Mouse (Mus musculus) testis, adult 2 months (tissue): Measurements from ENCODE around the gene 4922502D21Rik. TPM values are rescaled to one million over a fixed set of nuclear protein-coding genes. Genes with fewer than 3 reads are reported as not detected.

Experiments
- H3K27ac ChIP-seq: fragments of 200-500 bp; 2 replicates; pipeline ENCODE4 v1.5.1; 2012; ENCODE audit warnings: low read depth, low read length; ENCODE audit not compliant: control insufficient read depth, insufficient read depth
- H3K27me3 ChIP-seq: fragments of 200-500 bp; 2 replicates; pipeline ENCODE4 v1.6.1; 2012; ENCODE audit warnings: mild to moderate bottlenecking, low read length, moderate library complexity; ENCODE audit not compliant: control insufficient read depth, insufficient read depth
- H3K36me3 ChIP-seq: fragments of 200-500 bp; 2 replicates; pipeline ENCODE4 v1.6.1; 2012; ENCODE audit warnings: mild to moderate bottlenecking, low read length; ENCODE audit not compliant: control insufficient read depth, insufficient read depth
- H3K4me1 ChIP-seq: fragments of 200-500 bp; 2 replicates; pipeline ENCODE4 v1.6.1; 2012; ENCODE audit warnings: low read length; ENCODE audit not compliant: control insufficient read depth, insufficient read depth
- H3K4me3 ChIP-seq: fragments of 200-500 bp; 2 replicates; pipeline ENCODE4 v1.5.1; 2012; ENCODE audit warnings: low read depth, mild to moderate bottlenecking, low read length, moderate library complexity, mixed read lengths; ENCODE audit not compliant: control insufficient read depth
- CTCF ChIP-seq: fragments of 200-500 bp; IDR thresholded peaks from 2 replicates; pipeline ENCODE4 v1.5.1; 2012; ENCODE audit warnings: low read depth, mild to moderate bottlenecking, inconsistent platforms, low read length, moderate library complexity; ENCODE audit not compliant: control insufficient read depth, insufficient read depth, insufficient replicate concordance
- POLR2A ChIP-seq: fragments of 200-500 bp; IDR thresholded peaks from 2 replicates; pipeline ENCODE4 v1.6.1; 2012; ENCODE audit warnings: low read depth, mild to moderate bottlenecking, inconsistent platforms, low read length, moderate library complexity; ENCODE audit not compliant: control insufficient read depth
- polyA plus RNA-seq: library from polyadenylated mRNA; depleted of rRNA; stranded (reverse); fragments of >200 nt; gene quantifications from 2 replicates; pipeline ENCODE4 v1.2.3, GENCODE M21; 2012

Gene 4922502D21Rik
- polyA plus RNA-seq, 1 experiment, result 905 TPM

GRCm38 (mm10) chr6:129314655-129315168, 16.9 kb downstream of the 4922502D21Rik start:
- H3K4me1 ChIP-seq, result no peaks in the 10 kb centered on the region
- no peak overlapping the region for H3K27ac ChIP-seq
- no peaks in the 10 kb centered on the region for H3K27me3 ChIP-seq
- H3K36me3 ChIP-seq, result no peaks in the 10 kb centered on the region
- TF ChIP-seq CTCF (no peak), POLR2A (no peak)
- H3K4me3 ChIP-seq, result no peak overlapping the region

GRCm38 (mm10) chr6:129312499-129312898, 19.1 kb downstream of the 4922502D21Rik start:
- Histone ChIP-seq H3K4me3 (no peak overlapping the region), H3K36me3 (no peaks in the 10 kb centered on the region), H3K4me1 (no peaks in the 10 kb centered on the region), H3K27ac (no peak overlapping the region), H3K27me3 (no peaks in the 10 kb centered on the region)
- no peak for TF ChIP-seq CTCF
- TF ChIP-seq POLR2A, result no peak

GRCm38 (mm10) chr6:129304180-129304579, 27.4 kb downstream of the 4922502D21Rik start:
- no peaks in the 10 kb centered on the region for H3K27me3 ChIP-seq
- no peaks in the 10 kb centered on the region for H3K4me1 ChIP-seq
- no peaks in the 10 kb centered on the region for H3K36me3 ChIP-seq
- H3K27ac ChIP-seq, result no peak overlapping the region
- H3K4me3 ChIP-seq, result no peak overlapping the region
- TF ChIP-seq POLR2A, result no peak
- no peak for TF ChIP-seq CTCF

GRCm38 (mm10) chr6:129288708-129289107, 42.9 kb downstream of the 4922502D21Rik start:
- no peaks in the 10 kb centered on the region for H3K36me3 ChIP-seq
- H3K4me3 ChIP-seq, result no peak overlapping the region
- H3K27me3 ChIP-seq, result no peaks in the 10 kb centered on the region
- H3K27ac ChIP-seq, result no peak overlapping the region
- no peaks in the 10 kb centered on the region for H3K4me1 ChIP-seq
- TF ChIP-seq POLR2A (no peak), CTCF (no peak)

GRCm38 (mm10) chr6:129284384-129285104, 47.1 kb downstream of the 4922502D21Rik start:
- Histone ChIP-seq H3K27ac (no peak overlapping the region), H3K4me1 (no peaks in the 10 kb centered on the region), H3K36me3 (no peaks in the 10 kb centered on the region), H3K27me3 (no peaks in the 10 kb centered on the region), H3K4me3 (no peak overlapping the region)
- TF ChIP-seq POLR2A, result no peak
- TF ChIP-seq CTCF, result no peak

GRCm38 (mm10) chr6:129283271-129283670, 48.3 kb downstream of the 4922502D21Rik start:
- no peaks in the 10 kb centered on the region for H3K4me1 ChIP-seq
- TF ChIP-seq POLR2A, result no peak
- TF ChIP-seq CTCF, result no peak
- H3K27me3 ChIP-seq, result no peaks in the 10 kb centered on the region
- no peaks in the 10 kb centered on the region for H3K36me3 ChIP-seq
- H3K4me3 ChIP-seq, result no peak overlapping the region
- no peak overlapping the region for H3K27ac ChIP-seq

- TF ChIP-seq POLR2A (no peak), CTCF (no peak)
- Histone ChIP-seq H3K4me1 (no peaks in the 10 kb centered on the region), H3K27ac (no peak overlapping the region), H3K27me3 (no peaks in the 10 kb centered on the region), H3K4me3 (no peak overlapping the region), H3K36me3 (no peaks in the 10 kb centered on the region)
Observed at GRCm38 (mm10) chr6:129276483-129276882, 55.1 kb downstream of the 4922502D21Rik start.
